ENCODE assay signal across 8 mouse cellular contexts in genomic region chr8:71591017-71591416, GRCm38 (mm10). TPM values are rescaled to one million over a fixed set of nuclear protein-coding genes. Genes with fewer than 3 reads are reported as not detected.
DNase-seq lines count a peak whose midpoint lies in the region; ATAC-seq and TF ChIP-seq lines count a peak whose summit lies in the region.

No protein-coding gene starts in this region.

- peak overlapping the region in 1 of 2 experiments; percentile 96; a peak in 1 of 4 replicates for H3K27ac ChIP-seq in heart, embryonic 14.5 days (replicated peaks in 1 of 2; ENCODE audit: control insufficient read depth in 1 of 2, insufficient read depth in 1 of 2, low read depth in 2 of 2, low read length in 2 of 2)
- peak overlapping the region; percentile 99 for H3K27ac ChIP-seq in bone marrow, adult 2 months (ENCODE audit: control insufficient read depth, insufficient read depth, low read depth, low read length, poor library complexity)
- peak overlapping the region; percentile 98; the same call in 1 of the 2 replicates for H3K27ac ChIP-seq in hindbrain, embryonic 11.5 days (ENCODE audit: low read depth, low read length)
- peak overlapping the region; percentile 99; the same call in 1 of the 2 replicates for H3K27ac ChIP-seq in midbrain, embryonic 12.5 days (replicated peaks)

- H3K9me3 ChIP-seq in heart, embryonic 14.5 days (ENCODE audit: control insufficient read depth, low read length), result no peaks in the 10 kb centered on the region
- H3K9me3 ChIP-seq in hindbrain, embryonic 11.5 days (ENCODE audit: control insufficient read depth, low read length), result no peaks in the 10 kb centered on the region
- H3K9me3 ChIP-seq in midbrain, embryonic 12.5 days, result no peaks in the 10 kb centered on the region

- 21% methylated on average over 5 of the region's 5 CpGs for WGBS in heart, embryonic 14.5 days
- 14% methylated on average over 5 of the region's 5 CpGs for WGBS in bone marrow, adult 2 months
- 25% methylated on average over 5 of the region's 5 CpGs for WGBS in hindbrain, embryonic 11.5 days
- 27% methylated on average over 5 of the region's 5 CpGs for WGBS in midbrain, embryonic 12.5 days

- ATAC-seq in heart, embryonic 14.5 days (ENCODE audit: insufficient number of reproducible peaks, insufficient read depth, low FRiP score, low read depth), result no peak
- no peak for ATAC-seq in hindbrain, embryonic 11.5 days (ENCODE audit: low FRiP score)
- ATAC-seq in midbrain, embryonic 12.5 days (ENCODE audit: low FRiP score, low read depth), result no peak
- no peak for ATAC-seq in frontal cortex, adult (ENCODE audit: low TSS enrichment)

- H3K36me3 ChIP-seq in heart, embryonic 14.5 days (ENCODE audit: control insufficient read depth, insufficient read depth, low read length), result peaks cover 13% of the 10 kb centered on the region; the same call in 1 of the 2 replicates
- no peaks in the 10 kb centered on the region for H3K36me3 ChIP-seq in hindbrain, embryonic 11.5 days (ENCODE audit: control insufficient read depth, insufficient read depth, low read length)
- H3K36me3 ChIP-seq in midbrain, embryonic 12.5 days, result peaks cover 2% of the 10 kb centered on the region; the same call in 1 of the 2 replicates

- no peaks in the 10 kb centered on the region for H3K27me3 ChIP-seq in heart, embryonic 14.5 days (ENCODE audit: control insufficient read depth, insufficient read depth, low read length)
- H3K27me3 ChIP-seq in hindbrain, embryonic 11.5 days (ENCODE audit: control insufficient read depth, insufficient read depth, low read length), result no peaks in the 10 kb centered on the region
- peaks cover 10% of the 10 kb centered on the region for H3K27me3 ChIP-seq in midbrain, embryonic 12.5 days

- H3K4me3 ChIP-seq in heart, embryonic 14.5 days (ENCODE audit: control insufficient read depth in 1 of 2, insufficient read depth in 1 of 2, low read depth in 1 of 2, low read length in 2 of 2), result peak overlapping the region; percentile 60 to 68
- peak overlapping the region; percentile 80 for H3K4me3 ChIP-seq in bone marrow, adult 2 months (replicated peaks; ENCODE audit: control insufficient read depth, low read depth, low read length)
- peak overlapping the region; percentile 89 for H3K4me3 ChIP-seq in hindbrain, embryonic 11.5 days (ENCODE audit: low read depth, low read length)
- peak overlapping the region; percentile 88 for H3K4me3 ChIP-seq in midbrain, embryonic 12.5 days

- peak overlapping the region; percentile 90 for H3K4me2 ChIP-seq in heart, embryonic 14.5 days (ENCODE audit: low read length)
- peak overlapping the region; percentile 93 for H3K4me2 ChIP-seq in hindbrain, embryonic 11.5 days (replicated peaks; ENCODE audit: low read depth, low read length)
- peak overlapping the region; percentile 89 for H3K4me2 ChIP-seq in midbrain, embryonic 12.5 days (replicated peaks)

- no peak for TF ChIP-seq CTCF in bone marrow, adult 2 months (IDR thresholded peaks at IDR 0.05; ENCODE audit: control insufficient read depth, insufficient read depth, low read length)

- no peak for DNase-seq in heart, adult 18-20 months
- DNase-seq in hindbrain, embryonic 11.5 days (ENCODE audit: low spot score), result no peak
- no peak for DNase-seq in gastrocnemius, postnatal 25 days
- DNase-seq in ovary, postnatal 36 days (ENCODE audit: low spot score), result no peak

- TF ChIP-seq POLR2A in bone marrow, adult 2 months (IDR thresholded peaks at IDR 0.05; ENCODE audit: borderline replicate concordance, control insufficient read depth, low read depth, low read length), result no peak

- H3K9ac ChIP-seq in heart, embryonic 14.5 days (ENCODE audit: low read length), result peak overlapping the region; percentile 95
- H3K9ac ChIP-seq in hindbrain, embryonic 11.5 days (ENCODE audit: low read depth, low read length), result peak overlapping the region; percentile 93
- peak overlapping the region; percentile 94 for H3K9ac ChIP-seq in midbrain, embryonic 12.5 days (replicated peaks)

- H3K4me1 ChIP-seq in heart, embryonic 14.5 days (ENCODE audit: control insufficient read depth in 2 of 2, insufficient read depth in 2 of 2, low read length in 2 of 2), result peaks cover 8 to 17% of the 10 kb centered on the region in 2 experiments
- peaks cover 16% of the 10 kb centered on the region for H3K4me1 ChIP-seq in bone marrow, adult 2 months (ENCODE audit: control insufficient read depth, insufficient read depth, low read length)
- peaks cover 12% of the 10 kb centered on the region for H3K4me1 ChIP-seq in hindbrain, embryonic 11.5 days (replicated peaks; ENCODE audit: control insufficient read depth, insufficient read depth, low read length)
- peaks cover 26% of the 10 kb centered on the region for H3K4me1 ChIP-seq in midbrain, embryonic 12.5 days

RNA-seq across cellular contexts. Expression of gene Pgls, which starts 1.0 kb away (rescaled TPM):
- polyA plus RNA-seq in heart, embryonic 14.5 days (2014; fragmentation: Nextera tagmentation; extraction: Ambion mirVana), result 199 and 201 TPM in 2 replicates
- total RNA-seq in heart, adult 18-20 months (2021), result 10 to 100 TPM; 66.5 to 72.2 TPM
- 111 and 147 TPM in 2 replicates for polyA plus RNA-seq in bone marrow, adult 2 months (2011; ENCODE audit: insufficient read depth, insufficient read length, low replicate concordance, missing spikeins)
- polyA plus RNA-seq in hindbrain, embryonic 11.5 days (2014; fragmentation: Nextera tagmentation; extraction: Ambion mirVana), result 228 TPM in 2 replicates
- 215 and 216 TPM in 2 replicates for polyA plus RNA-seq in midbrain, embryonic 12.5 days (2016; fragmentation: Nextera tagmentation; extraction: Ambion mirVana)
- 10 to 100 TPM; 26.3 to 26.9 TPM for total RNA-seq in gastrocnemius, postnatal 25 days (2021)

RNA-seq across cellular contexts. Expression of gene Fam129c, which starts 6.4 kb away (rescaled TPM):
- polyA plus RNA-seq in heart, embryonic 14.5 days (2014; fragmentation: Nextera tagmentation; extraction: Ambion mirVana), result 1.4 and 1.5 TPM in 2 replicates
- total RNA-seq in heart, adult 18-20 months (2021), result 1 to 10 TPM in 1 of 2 experiments, under 1 TPM in 1; 0.99 to 1.0 TPM
- polyA plus RNA-seq in bone marrow, adult 2 months (2011; ENCODE audit: insufficient read depth, insufficient read length, low replicate concordance, missing spikeins), result 67.8 and 106 TPM in 2 replicates
- 3.3 and 3.6 TPM in 2 replicates for polyA plus RNA-seq in hindbrain, embryonic 11.5 days (2014; fragmentation: Nextera tagmentation; extraction: Ambion mirVana)
- 6.5 and 6.9 TPM in 2 replicates for polyA plus RNA-seq in midbrain, embryonic 12.5 days (2016; fragmentation: Nextera tagmentation; extraction: Ambion mirVana)
- under 1 TPM; 0.29 to 0.38 TPM for total RNA-seq in gastrocnemius, postnatal 25 days (2021)

RNA-seq across cellular contexts. Expression of gene Colgalt1, which starts 19.8 kb away (rescaled TPM):
- 58.1 and 61.6 TPM in 2 replicates for polyA plus RNA-seq in heart, embryonic 14.5 days (2014; fragmentation: Nextera tagmentation; extraction: Ambion mirVana)
- 10 to 100 TPM; 41.6 to 42.4 TPM for total RNA-seq in heart, adult 18-20 months (2021)
- 31.8 and 53.0 TPM in 2 replicates for polyA plus RNA-seq in bone marrow, adult 2 months (2011; ENCODE audit: insufficient read depth, insufficient read length, low replicate concordance, missing spikeins)
- polyA plus RNA-seq in hindbrain, embryonic 11.5 days (2014; fragmentation: Nextera tagmentation; extraction: Ambion mirVana), result 41.3 and 42.5 TPM in 2 replicates
- 52.1 and 56.2 TPM in 2 replicates for polyA plus RNA-seq in midbrain, embryonic 12.5 days (2016; fragmentation: Nextera tagmentation; extraction: Ambion mirVana)
- 10 to 100 TPM; 35.3 to 36.0 TPM for total RNA-seq in gastrocnemius, postnatal 25 days (2021)

RNA-seq across cellular contexts. Expression of gene Slc27a1, which starts 22.3 kb away (rescaled TPM):
- 14.6 and 15.3 TPM in 2 replicates for polyA plus RNA-seq in heart, embryonic 14.5 days (2014; fragmentation: Nextera tagmentation; extraction: Ambion mirVana)
- total RNA-seq in heart, adult 18-20 months (2021), result 100 to 1,000 TPM; 162 to 202 TPM
- polyA plus RNA-seq in bone marrow, adult 2 months (2011; ENCODE audit: insufficient read depth, insufficient read length, low replicate concordance, missing spikeins), result 11.2 and 12.6 TPM in 2 replicates
- 13.7 and 18.2 TPM in 2 replicates for polyA plus RNA-seq in hindbrain, embryonic 11.5 days (2014; fragmentation: Nextera tagmentation; extraction: Ambion mirVana)
- polyA plus RNA-seq in midbrain, embryonic 12.5 days (2016; fragmentation: Nextera tagmentation; extraction: Ambion mirVana), result 38.4 and 44.4 TPM in 2 replicates
- 10 to 100 TPM; 62.6 to 62.9 TPM for total RNA-seq in gastrocnemius, postnatal 25 days (2021)

RNA-seq across cellular contexts. Expression of gene Nxnl1, which starts 24.6 kb away (rescaled TPM):
- polyA plus RNA-seq in heart, embryonic 14.5 days (2014; fragmentation: Nextera tagmentation; extraction: Ambion mirVana), result not detected in 2 replicates
- total RNA-seq in heart, adult 18-20 months (2021), result under 1 TPM; 0.15 TPM
- not detected in 2 replicates for polyA plus RNA-seq in bone marrow, adult 2 months (2011; ENCODE audit: insufficient read depth, insufficient read length, low replicate concordance, missing spikeins)
- polyA plus RNA-seq in hindbrain, embryonic 11.5 days (2014; fragmentation: Nextera tagmentation; extraction: Ambion mirVana), result not detected in 2 replicates
- polyA plus RNA-seq in midbrain, embryonic 12.5 days (2016; fragmentation: Nextera tagmentation; extraction: Ambion mirVana), result not detected in 2 replicates
- under 1 TPM in 1 of 2 experiments, not detected in 1; 0.24 TPM for total RNA-seq in gastrocnemius, postnatal 25 days (2021)
